Mouse (Mus musculus): ENCODE data around the gene Myo1e. TPM values are rescaled to one million over a fixed set of nuclear protein-coding genes. Genes with fewer than 3 reads are reported as not detected.

Gene Myo1e
- polyA plus RNA-seq, 1 experiment from 2014 or later = 10.0 TPM

- no peak for DNase-seq (ENCODE audit: low spot score)
- ATAC-seq (ENCODE audit: low FRiP score) = no peak
- H3K9ac ChIP-seq (ENCODE audit: low read depth, low read length) = no peak overlapping the region
- no peak overlapping the region for H3K27ac ChIP-seq (ENCODE audit: low read depth, low read length)
- no peaks in the 10 kb centered on the region for H3K36me3 ChIP-seq (ENCODE audit: control insufficient read depth, insufficient read depth, low read length)
- H3K4me2 ChIP-seq (replicated peaks; ENCODE audit: low read depth, low read length) = no peak overlapping the region
- H3K9me3 ChIP-seq (ENCODE audit: control insufficient read depth, low read length) = no peaks in the 10 kb centered on the region
- no peak overlapping the region for H3K4me3 ChIP-seq (ENCODE audit: low read depth, low read length)
- no peaks in the 10 kb centered on the region for H3K27me3 ChIP-seq (ENCODE audit: control insufficient read depth, insufficient read depth, low read length)
- WGBS = 95% methylated on average over 2 of the region's 2 CpGs
- no peaks in the 10 kb centered on the region for H3K4me1 ChIP-seq (replicated peaks; ENCODE audit: control insufficient read depth, insufficient read depth, low read length)
These were observed 152.4 kb downstream of the Myo1e start for GRCm38 (mm10) chr9:70359402-70360131.

DNA sequence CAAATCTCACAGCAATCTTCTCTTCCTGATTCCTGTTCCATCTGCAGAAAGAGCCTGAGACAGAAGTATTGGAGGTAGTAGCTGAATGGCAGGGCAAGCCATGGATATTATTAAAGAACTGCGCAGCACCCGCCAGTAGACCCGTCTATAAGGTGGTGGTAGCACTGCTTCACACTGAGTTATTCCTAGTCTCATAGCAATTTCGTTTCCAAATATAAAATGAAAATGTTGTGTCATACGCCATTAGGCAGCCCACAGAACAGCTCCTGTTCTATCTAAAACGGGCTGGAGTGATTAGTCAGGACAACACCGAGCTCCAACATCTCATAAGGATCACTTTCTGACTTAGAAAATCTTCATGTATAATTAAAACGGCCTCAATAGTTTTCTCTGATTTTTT lies 157.6 kb downstream of the Myo1e start:
- 93% methylated on average over 8 of the region's 8 CpGs for WGBS
- no peak for ATAC-seq (ENCODE audit: low FRiP score)
- H3K9ac ChIP-seq (ENCODE audit: low read depth, low read length) = no peak overlapping the region
- no peak for DNase-seq (ENCODE audit: low spot score)
- no peak overlapping the region for H3K4me3 ChIP-seq (ENCODE audit: low read depth, low read length)
- H3K27ac ChIP-seq (ENCODE audit: low read depth, low read length) = no peak overlapping the region
- no peaks in the 10 kb centered on the region for H3K36me3 ChIP-seq (ENCODE audit: control insufficient read depth, insufficient read depth, low read length)
- no peaks in the 10 kb centered on the region for H3K4me1 ChIP-seq (replicated peaks; ENCODE audit: control insufficient read depth, insufficient read depth, low read length)
- no peak overlapping the region for H3K4me2 ChIP-seq (replicated peaks; ENCODE audit: low read depth, low read length)
- no peaks in the 10 kb centered on the region for H3K27me3 ChIP-seq (ENCODE audit: control insufficient read depth, insufficient read depth, low read length)
- H3K9me3 ChIP-seq (ENCODE audit: control insufficient read depth, low read length) = no peaks in the 10 kb centered on the region

DNA sequence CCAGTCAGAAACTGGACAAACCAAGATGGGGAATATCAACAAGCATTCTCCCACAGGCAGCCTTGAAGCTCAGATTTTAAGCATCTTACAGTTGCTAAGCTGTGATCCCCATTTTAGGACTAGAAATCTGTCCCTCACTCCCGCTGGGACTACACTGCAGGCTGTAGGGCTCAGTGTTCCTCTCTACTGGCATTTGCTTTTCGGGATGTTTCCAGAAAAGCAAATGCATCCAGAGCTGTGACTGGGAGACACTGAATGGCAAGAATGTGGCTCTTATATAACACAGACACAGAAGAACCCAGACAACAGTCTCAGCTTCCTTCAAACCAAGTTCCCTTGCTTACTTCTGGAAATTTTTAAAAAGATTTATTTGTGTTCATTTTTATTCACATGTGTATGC lies 158.8 kb downstream of the Myo1e start:
- Histone ChIP-seq H3K4me1 (replicated peaks; ENCODE audit: control insufficient read depth, insufficient read depth, low read length) (no peaks in the 10 kb centered on the region), H3K4me3 (ENCODE audit: low read depth, low read length) (no peak overlapping the region), H3K27me3 (ENCODE audit: control insufficient read depth, insufficient read depth, low read length) (no peaks in the 10 kb centered on the region), H3K4me2 (replicated peaks; ENCODE audit: low read depth, low read length) (no peak overlapping the region), H3K9ac (ENCODE audit: low read depth, low read length) (no peak overlapping the region), H3K36me3 (ENCODE audit: control insufficient read depth, insufficient read depth, low read length) (no peaks in the 10 kb centered on the region), H3K27ac (ENCODE audit: low read depth, low read length) (no peak overlapping the region), H3K9me3 (ENCODE audit: control insufficient read depth, low read length) (no peaks in the 10 kb centered on the region)
- ATAC-seq (ENCODE audit: low FRiP score) = no peak
- no peak for DNase-seq (ENCODE audit: low spot score)
- 83% methylated on average over 2 of the region's 2 CpGs for WGBS

GRCm38 (mm10) chr9:70366898-70367297 lies 159.7 kb downstream of the Myo1e start:
- Histone ChIP-seq H3K9ac (ENCODE audit: low read depth, low read length) (no peak overlapping the region), H3K4me3 (ENCODE audit: low read depth, low read length) (no peak overlapping the region), H3K27ac (ENCODE audit: low read depth, low read length) (no peak overlapping the region), H3K9me3 (ENCODE audit: control insufficient read depth, low read length) (no peaks in the 10 kb centered on the region), H3K4me2 (replicated peaks; ENCODE audit: low read depth, low read length) (no peak overlapping the region), H3K36me3 (ENCODE audit: control insufficient read depth, insufficient read depth, low read length) (no peaks in the 10 kb centered on the region), H3K27me3 (ENCODE audit: control insufficient read depth, insufficient read depth, low read length) (no peaks in the 10 kb centered on the region), H3K4me1 (replicated peaks; ENCODE audit: control insufficient read depth, insufficient read depth, low read length) (no peaks in the 10 kb centered on the region)
- DNase-seq (ENCODE audit: low spot score) (no peak), ATAC-seq (ENCODE audit: low FRiP score) (no peak)
- 90% methylated on average over 6 of the region's 6 CpGs for WGBS

- no peaks in the 10 kb centered on the region for H3K36me3 ChIP-seq (ENCODE audit: control insufficient read depth, insufficient read depth, low read length)
- no peaks in the 10 kb centered on the region for H3K27me3 ChIP-seq (ENCODE audit: control insufficient read depth, insufficient read depth, low read length)
- no peaks in the 10 kb centered on the region for H3K4me1 ChIP-seq (replicated peaks; ENCODE audit: control insufficient read depth, insufficient read depth, low read length)
- ATAC-seq (ENCODE audit: low FRiP score) (no peak), DNase-seq (ENCODE audit: low spot score) (no peak)
- no peak overlapping the region for H3K4me2 ChIP-seq (replicated peaks; ENCODE audit: low read depth, low read length)
- H3K9ac ChIP-seq (ENCODE audit: low read depth, low read length) = no peak overlapping the region
- H3K4me3 ChIP-seq (ENCODE audit: low read depth, low read length) = no peak overlapping the region
- WGBS = 75% methylated on average over 5 of the region's 5 CpGs
- H3K9me3 ChIP-seq (ENCODE audit: control insufficient read depth, low read length) = no peaks in the 10 kb centered on the region
- no peak overlapping the region for H3K27ac ChIP-seq (ENCODE audit: low read depth, low read length)
These were observed 164.5 kb downstream of the Myo1e start for GRCm38 (mm10) chr9:70371638-70372037.

GRCm38 (mm10) chr9:70379502-70380467 lies 172.6 kb downstream of the Myo1e start:
- H3K36me3 ChIP-seq (ENCODE audit: control insufficient read depth, insufficient read depth, low read length) = no peaks in the 10 kb centered on the region
- H3K4me1 ChIP-seq (replicated peaks; ENCODE audit: control insufficient read depth, insufficient read depth, low read length) = no peaks in the 10 kb centered on the region
- DNase-seq (ENCODE audit: low spot score) = no peak
- no peak overlapping the region for H3K4me2 ChIP-seq (replicated peaks; ENCODE audit: low read depth, low read length)
- no peaks in the 10 kb centered on the region for H3K9me3 ChIP-seq (ENCODE audit: control insufficient read depth, low read length)
- H3K27me3 ChIP-seq (ENCODE audit: control insufficient read depth, insufficient read depth, low read length) = no peaks in the 10 kb centered on the region
- ATAC-seq (ENCODE audit: low FRiP score) = no peak
- no peak overlapping the region for H3K4me3 ChIP-seq (ENCODE audit: low read depth, low read length)
- WGBS = 84% methylated on average over 7 of the region's 7 CpGs
- no peak overlapping the region for H3K27ac ChIP-seq (ENCODE audit: low read depth, low read length)
- no peak overlapping the region for H3K9ac ChIP-seq (ENCODE audit: low read depth, low read length)

- Histone ChIP-seq H3K9ac (ENCODE audit: low read depth, low read length) (no peak overlapping the region), H3K9me3 (ENCODE audit: control insufficient read depth, low read length) (no peaks in the 10 kb centered on the region), H3K27ac (ENCODE audit: low read depth, low read length) (no peak overlapping the region), H3K4me2 (replicated peaks; ENCODE audit: low read depth, low read length) (no peak overlapping the region), H3K4me1 (replicated peaks; ENCODE audit: control insufficient read depth, insufficient read depth, low read length) (no peaks in the 10 kb centered on the region), H3K4me3 (ENCODE audit: low read depth, low read length) (no peak overlapping the region), H3K36me3 (ENCODE audit: control insufficient read depth, insufficient read depth, low read length) (no peaks in the 10 kb centered on the region), H3K27me3 (ENCODE audit: control insufficient read depth, insufficient read depth, low read length) (no peaks in the 10 kb centered on the region)
- ATAC-seq (ENCODE audit: low FRiP score) (no peak), DNase-seq (ENCODE audit: low spot score) (no peak)
- 91% methylated on average over 12 of the region's 12 CpGs for WGBS
These were observed 174.9 kb downstream of the Myo1e start for GRCm38 (mm10) chr9:70382091-70382490.

DNA sequence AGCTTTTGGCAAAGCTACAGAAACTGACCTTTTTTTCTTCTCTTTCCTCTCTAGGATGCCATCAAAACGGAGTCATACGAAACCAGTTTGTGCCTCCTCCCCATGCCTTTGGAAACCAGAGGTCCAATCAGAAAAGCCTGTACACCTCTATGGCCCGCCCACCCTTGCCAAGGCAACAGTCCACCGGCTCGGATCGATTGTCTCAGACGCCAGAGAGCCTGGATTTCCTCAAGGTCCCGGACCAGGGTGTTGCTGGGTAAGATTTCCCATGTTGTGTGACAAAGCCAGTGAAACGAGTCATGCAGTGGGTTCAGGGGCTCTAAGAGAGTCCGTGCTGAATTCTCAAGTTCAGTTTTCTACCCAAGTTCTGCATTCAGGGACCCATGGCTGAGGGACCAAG lies 176.6 kb downstream of the Myo1e start:
- WGBS = 81% methylated on average over 10 of the region's 10 CpGs

More for the DNA sequence above, 176.6 kb downstream of the Myo1e start:
- Histone ChIP-seq H3K9ac (ENCODE audit: low read depth, low read length) (no peak overlapping the region), H3K27ac (ENCODE audit: low read depth, low read length) (no peak overlapping the region), H3K9me3 (ENCODE audit: control insufficient read depth, low read length) (no peaks in the 10 kb centered on the region), H3K27me3 (ENCODE audit: control insufficient read depth, insufficient read depth, low read length) (no peaks in the 10 kb centered on the region), H3K4me2 (replicated peaks; ENCODE audit: low read depth, low read length) (no peak overlapping the region), H3K4me1 (replicated peaks; ENCODE audit: control insufficient read depth, insufficient read depth, low read length) (no peaks in the 10 kb centered on the region), H3K36me3 (ENCODE audit: control insufficient read depth, insufficient read depth, low read length) (no peaks in the 10 kb centered on the region), H3K4me3 (ENCODE audit: low read depth, low read length) (no peak overlapping the region)
- DNase-seq (ENCODE audit: low spot score) (no peak), ATAC-seq (ENCODE audit: low FRiP score) (no peak)

All from hindbrain, embryonic 11.5 days (tissue).